Mouse (Mus musculus): Measurements from ENCODE around the gene Sorl1. TPM values are rescaled to one million over a fixed set of nuclear protein-coding genes. Genes with fewer than 3 reads are reported as not detected.

Sorl1 gene
- polyA plus RNA-seq, 1 experiment = under 0.01 TPM

DNA sequence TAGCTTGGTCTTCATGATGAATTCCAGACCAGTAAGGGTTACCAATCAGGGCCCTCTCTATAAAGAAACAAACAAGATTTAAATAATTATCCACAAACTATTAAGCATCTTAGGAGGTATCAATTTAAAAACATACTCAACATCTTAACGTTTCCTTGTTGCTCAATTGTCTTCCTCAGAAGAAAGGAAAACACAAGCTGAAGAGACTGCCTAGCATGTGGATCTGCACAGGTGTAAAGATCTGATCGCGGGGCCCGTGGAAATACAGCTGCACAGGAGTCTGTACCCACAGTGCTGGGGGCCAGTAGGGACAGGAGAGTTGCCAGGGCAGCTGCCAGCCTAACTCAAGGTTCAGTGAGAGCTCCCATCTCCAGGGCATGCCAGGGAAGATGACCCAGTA lies 38.9 kb upstream of the Sorl1 start:
- no peaks in the 10 kb centered on the region for H3K27me3 ChIP-seq (ENCODE audit: control insufficient read depth, insufficient read depth, insufficient read length)
- no peak overlapping the region for H3K4me3 ChIP-seq
- H3K4me2 ChIP-seq (ENCODE audit: low read depth) = no peak overlapping the region
- no peaks in the 10 kb centered on the region for H3K79me2 ChIP-seq (ENCODE audit: control insufficient read depth, insufficient read depth)
- H3ac ChIP-seq (ENCODE audit: control insufficient read depth, insufficient read length) = no peak overlapping the region
- no peaks in the 10 kb centered on the region for H3K36me3 ChIP-seq (ENCODE audit: control insufficient read depth, insufficient read depth)
- TF ChIP-seq TCF3 (IDR thresholded peaks at IDR 0.05; ENCODE audit: insufficient read length, low read depth) = no peak
- TF ChIP-seq USF1 (IDR thresholded peaks at IDR 0.05; ENCODE audit: low read depth) = no peak
- no peak for TF ChIP-seq E2F4 (IDR thresholded peaks at IDR 0.05; ENCODE audit: insufficient read depth)
- TF ChIP-seq MYOG (IDR thresholded peaks at IDR 0.05; ENCODE audit: control insufficient read depth in 1 of 3, insufficient read depth in 1 of 3, insufficient read length in 2 of 3, low read depth in 2 of 3) = no peak
- TF ChIP-seq TCF12 (IDR thresholded peaks at IDR 0.05; ENCODE audit: insufficient read depth, poor library complexity, severe bottlenecking) = no peak
- TF ChIP-seq MAX (IDR thresholded peaks at IDR 0.05; ENCODE audit: low read depth) = no peak
- TF ChIP-seq POLR2A (IDR thresholded peaks at IDR 0.05; ENCODE audit: insufficient read length, low read depth) = no peak
- no peak for TF ChIP-seq MYOD1 (IDR thresholded peaks at IDR 0.05; ENCODE audit: control insufficient read depth in 1 of 3, insufficient read length in 2 of 3, low read depth in 2 of 3)
- no peak for TF ChIP-seq SRF (IDR thresholded peaks at IDR 0.05; ENCODE audit: control insufficient read depth, insufficient read length, low read depth)
- no peak for TF ChIP-seq CEBPB (IDR thresholded peaks at IDR 0.05; ENCODE audit: insufficient read depth, poor library complexity, severe bottlenecking)
- no peak for TF ChIP-seq REST (IDR thresholded peaks at IDR 0.05; ENCODE audit: insufficient read depth, insufficient read length)
- TF ChIP-seq POLR2AphosphoS2 (IDR thresholded peaks at IDR 0.05; ENCODE audit: insufficient read length, low read depth) = no peak

DNA sequence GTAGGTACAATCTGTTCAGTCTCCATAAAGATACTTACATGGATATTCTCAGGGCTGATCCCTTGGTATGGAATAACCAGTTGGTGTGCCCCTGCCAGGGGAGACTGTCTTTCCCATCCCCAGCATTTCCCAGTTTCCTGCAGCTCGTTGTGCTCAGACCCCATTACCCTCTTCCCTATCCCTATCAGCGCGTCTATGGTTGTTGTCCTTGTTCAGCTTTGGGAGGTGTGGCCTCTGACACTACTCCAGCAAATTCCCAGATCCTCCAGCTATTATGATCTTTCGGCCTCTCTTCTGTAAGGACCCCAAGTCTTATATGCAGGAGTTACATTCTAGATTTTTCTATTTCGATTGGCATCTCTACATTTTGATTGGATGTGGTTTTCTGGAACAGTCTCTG lies 35.3 kb upstream of the Sorl1 start:
- Histone ChIP-seq H3K4me2 (ENCODE audit: low read depth) (no peak overlapping the region), H3K4me3 (no peak overlapping the region), H3K36me3 (ENCODE audit: control insufficient read depth, insufficient read depth) (no peaks in the 10 kb centered on the region), H3K79me2 (ENCODE audit: control insufficient read depth, insufficient read depth) (no peaks in the 10 kb centered on the region), H3ac (ENCODE audit: control insufficient read depth, insufficient read length) (no peak overlapping the region), H3K27me3 (ENCODE audit: control insufficient read depth, insufficient read depth, insufficient read length) (no peaks in the 10 kb centered on the region)
- no peak for TF ChIP-seq MYOD1 (IDR thresholded peaks at IDR 0.05; ENCODE audit: control insufficient read depth in 1 of 3, insufficient read length in 2 of 3, low read depth in 2 of 3)
- no peak for TF ChIP-seq POLR2A (IDR thresholded peaks at IDR 0.05; ENCODE audit: insufficient read length, low read depth)
- TF ChIP-seq USF1 (IDR thresholded peaks at IDR 0.05; ENCODE audit: low read depth) = no peak
- no peak for TF ChIP-seq TCF3 (IDR thresholded peaks at IDR 0.05; ENCODE audit: insufficient read length, low read depth)
- no peak for TF ChIP-seq TCF12 (IDR thresholded peaks at IDR 0.05; ENCODE audit: insufficient read depth, poor library complexity, severe bottlenecking)
- TF ChIP-seq SRF (IDR thresholded peaks at IDR 0.05; ENCODE audit: control insufficient read depth, insufficient read length, low read depth) = no peak
- TF ChIP-seq REST (IDR thresholded peaks at IDR 0.05; ENCODE audit: insufficient read depth, insufficient read length) = no peak
- TF ChIP-seq E2F4 (IDR thresholded peaks at IDR 0.05; ENCODE audit: insufficient read depth) = no peak
- no peak for TF ChIP-seq CEBPB (IDR thresholded peaks at IDR 0.05; ENCODE audit: insufficient read depth, poor library complexity, severe bottlenecking)
- TF ChIP-seq MAX (IDR thresholded peaks at IDR 0.05; ENCODE audit: low read depth) = no peak
- TF ChIP-seq MYOG (IDR thresholded peaks at IDR 0.05; ENCODE audit: control insufficient read depth in 1 of 3, insufficient read depth in 1 of 3, insufficient read length in 2 of 3, low read depth in 2 of 3) = no peak
- no peak for TF ChIP-seq POLR2AphosphoS2 (IDR thresholded peaks at IDR 0.05; ENCODE audit: insufficient read length, low read depth)

DNA sequence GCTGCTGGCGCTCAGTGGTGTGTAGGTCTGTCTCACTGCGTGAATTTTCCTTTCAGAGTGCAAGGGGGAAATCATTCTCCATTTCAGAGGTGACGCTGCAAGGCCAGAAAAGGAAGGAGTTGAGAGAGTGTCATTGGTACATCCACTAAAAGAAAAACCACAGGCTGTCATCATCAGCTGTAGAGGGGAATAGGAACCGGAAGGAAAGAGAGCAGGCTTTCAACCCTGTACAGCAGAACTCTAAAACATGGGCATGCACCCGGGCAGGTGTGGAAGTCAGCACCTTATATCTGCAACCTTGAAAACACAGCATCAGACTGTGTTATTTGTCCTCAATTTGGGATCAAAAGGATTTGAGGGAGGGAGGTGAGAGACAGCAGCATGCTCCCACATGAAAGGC lies 34.6 kb upstream of the Sorl1 start:
- H3K4me3 ChIP-seq = no peak overlapping the region
- TF ChIP-seq USF1 (IDR thresholded peaks at IDR 0.05; ENCODE audit: low read depth) = no peak
- no peak for TF ChIP-seq TCF12 (IDR thresholded peaks at IDR 0.05; ENCODE audit: insufficient read depth, poor library complexity, severe bottlenecking)
- no peak for TF ChIP-seq SRF (IDR thresholded peaks at IDR 0.05; ENCODE audit: control insufficient read depth, insufficient read length, low read depth)
- no peak for TF ChIP-seq POLR2AphosphoS2 (IDR thresholded peaks at IDR 0.05; ENCODE audit: insufficient read length, low read depth)
- no peak for TF ChIP-seq POLR2A (IDR thresholded peaks at IDR 0.05; ENCODE audit: insufficient read length, low read depth)
- no peak for TF ChIP-seq MAX (IDR thresholded peaks at IDR 0.05; ENCODE audit: low read depth)
- TF ChIP-seq MYOD1 (IDR thresholded peaks at IDR 0.05; ENCODE audit: control insufficient read depth in 1 of 3, insufficient read length in 2 of 3, low read depth in 2 of 3) = no peak
- TF ChIP-seq REST (IDR thresholded peaks at IDR 0.05; ENCODE audit: insufficient read depth, insufficient read length) = no peak
- no peak for TF ChIP-seq MYOG (IDR thresholded peaks at IDR 0.05; ENCODE audit: control insufficient read depth in 1 of 3, insufficient read depth in 1 of 3, insufficient read length in 2 of 3, low read depth in 2 of 3)
- no peak for TF ChIP-seq TCF3 (IDR thresholded peaks at IDR 0.05; ENCODE audit: insufficient read length, low read depth)
- TF ChIP-seq E2F4 (IDR thresholded peaks at IDR 0.05; ENCODE audit: insufficient read depth) = no peak
- TF ChIP-seq CEBPB (IDR thresholded peaks at IDR 0.05; ENCODE audit: insufficient read depth, poor library complexity, severe bottlenecking) = no peak
- H3K79me2 ChIP-seq (ENCODE audit: control insufficient read depth, insufficient read depth) = no peaks in the 10 kb centered on the region
- H3ac ChIP-seq (ENCODE audit: control insufficient read depth, insufficient read length) = no peak overlapping the region
- H3K4me2 ChIP-seq (ENCODE audit: low read depth) = no peak overlapping the region
- no peaks in the 10 kb centered on the region for H3K36me3 ChIP-seq (ENCODE audit: control insufficient read depth, insufficient read depth)
- no peaks in the 10 kb centered on the region for H3K27me3 ChIP-seq (ENCODE audit: control insufficient read depth, insufficient read depth, insufficient read length)

DNA sequence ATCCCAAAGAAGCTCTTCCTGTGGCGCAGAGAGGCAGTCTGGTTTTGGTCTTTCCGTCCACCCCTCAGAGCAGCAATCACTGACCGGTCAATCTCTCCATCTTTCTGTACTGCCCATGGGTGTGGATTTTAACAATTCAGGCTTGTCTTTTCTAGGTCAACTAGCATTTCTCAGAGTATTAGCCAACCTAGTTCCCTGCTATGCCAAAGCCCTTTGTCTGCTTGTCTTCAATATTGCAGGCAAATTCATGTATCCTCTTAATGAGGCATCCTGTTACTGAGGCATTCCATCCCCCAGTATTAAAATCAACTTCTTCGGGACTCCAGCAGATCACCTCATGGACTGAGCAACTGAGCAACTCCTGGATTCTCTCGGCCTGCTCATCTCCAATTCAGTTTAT lies 33.9 kb upstream of the Sorl1 start:
- Histone ChIP-seq H3K4me2 (ENCODE audit: low read depth) (no peak overlapping the region), H3K27me3 (ENCODE audit: control insufficient read depth, insufficient read depth, insufficient read length) (no peaks in the 10 kb centered on the region), H3ac (ENCODE audit: control insufficient read depth, insufficient read length) (no peak overlapping the region), H3K4me3 (no peak overlapping the region), H3K36me3 (ENCODE audit: control insufficient read depth, insufficient read depth) (no peaks in the 10 kb centered on the region), H3K79me2 (ENCODE audit: control insufficient read depth, insufficient read depth) (no peaks in the 10 kb centered on the region)
- TF ChIP-seq POLR2A (IDR thresholded peaks at IDR 0.05; ENCODE audit: insufficient read length, low read depth) (no peak), TCF12 (IDR thresholded peaks at IDR 0.05; ENCODE audit: insufficient read depth, poor library complexity, severe bottlenecking) (no peak), TCF3 (IDR thresholded peaks at IDR 0.05; ENCODE audit: insufficient read length, low read depth) (no peak), MYOG (IDR thresholded peaks at IDR 0.05; ENCODE audit: control insufficient read depth in 1 of 3, insufficient read depth in 1 of 3, insufficient read length in 2 of 3, low read depth in 2 of 3) (no peak), E2F4 (IDR thresholded peaks at IDR 0.05; ENCODE audit: insufficient read depth) (no peak)

DNA sequence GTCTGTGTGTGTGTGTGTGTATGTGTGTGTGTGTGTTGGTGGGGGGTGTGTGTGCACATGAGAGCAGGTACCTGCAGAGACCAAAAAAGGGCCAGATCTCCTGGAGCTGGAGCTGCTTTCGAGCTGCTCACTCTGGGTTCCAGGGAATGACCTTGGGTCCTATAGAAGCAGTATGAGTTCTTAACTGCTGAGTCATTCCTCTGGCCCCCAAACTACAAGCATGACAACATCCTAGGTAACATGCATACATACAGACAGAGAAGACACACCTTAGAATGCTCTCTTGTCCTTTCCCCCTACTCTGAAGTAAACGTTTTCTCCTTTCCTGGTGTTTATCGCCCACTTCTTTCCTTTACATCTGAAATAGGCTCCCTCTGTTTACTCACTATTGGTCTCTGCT lies 32.5 kb upstream of the Sorl1 start:
- TF ChIP-seq SRF (IDR thresholded peaks at IDR 0.05; ENCODE audit: control insufficient read depth, insufficient read length, low read depth) (no peak), POLR2A (IDR thresholded peaks at IDR 0.05; ENCODE audit: insufficient read length, low read depth) (no peak), USF1 (IDR thresholded peaks at IDR 0.05; ENCODE audit: low read depth) (no peak), MYOD1 (IDR thresholded peaks at IDR 0.05; ENCODE audit: control insufficient read depth in 1 of 3, insufficient read length in 2 of 3, low read depth in 2 of 3) (no peak), CEBPB (IDR thresholded peaks at IDR 0.05; ENCODE audit: insufficient read depth, poor library complexity, severe bottlenecking) (no peak), MYOG (IDR thresholded peaks at IDR 0.05; ENCODE audit: control insufficient read depth in 1 of 3, insufficient read depth in 1 of 3, insufficient read length in 2 of 3, low read depth in 2 of 3) (no peak), POLR2AphosphoS2 (IDR thresholded peaks at IDR 0.05; ENCODE audit: insufficient read length, low read depth) (no peak), MAX (IDR thresholded peaks at IDR 0.05; ENCODE audit: low read depth) (no peak)
- Histone ChIP-seq H3ac (ENCODE audit: control insufficient read depth, insufficient read length) (no peak overlapping the region), H3K36me3 (ENCODE audit: control insufficient read depth, insufficient read depth) (no peaks in the 10 kb centered on the region), H3K27me3 (ENCODE audit: control insufficient read depth, insufficient read depth, insufficient read length) (no peaks in the 10 kb centered on the region), H3K4me2 (ENCODE audit: low read depth) (no peak overlapping the region), H3K4me3 (no peak overlapping the region), H3K79me2 (ENCODE audit: control insufficient read depth, insufficient read depth) (no peaks in the 10 kb centered on the region)

All from myocyte (in vitro differentiated cells).